Mouse (Mus musculus) Patski (cell line): ENCODE results near the gene Ube2i. TPM values are rescaled to one million over a fixed set of nuclear protein-coding genes. Genes with fewer than 3 reads are reported as not detected.
"Not testable (repeated sequence)": the region's sequence is repeated elsewhere in the genome, so short reads cannot be mapped to it uniquely, and the experiment has no call there.

ENCODE experiments used
- ATAC-seq: fragments of 100-300 bp; one replicate; pipeline ENCODE4 v1.8.0; 2021
- CTCF ChIA-PET: fragments of 350-600 bp; sonication (Branson Sonifier 250); formaldehyde crosslinking; loops from one replicate; lab custom pipeline; 2022; ENCODE audit warnings: inconsistent platforms; lab: Charles Lee
- POLR2A ChIA-PET: fragments of 350-600 bp; sonication (Branson Sonifier 250); formaldehyde crosslinking; loops from one replicate; lab custom pipeline; 2022; ENCODE audit warnings: antibody characterized with exemption, inconsistent platforms; lab: Charles Lee
- DNase-seq: peaks from one replicate; pipeline ENCODE4 v3.0.0-alpha.2; 2011; ENCODE audit warnings: low read depth, low spot score
- H3K27me3 ChIP-seq: fragments of 371-371 bp; one replicate; pipeline ENCODE4 v1.5.1; 2021
- CTCF ChIP-seq: fragments of 100-300 bp; IDR thresholded peaks from one replicate; pipeline ENCODE4 v1.5.1; 2021
- in situ Hi-C: fragments of 300-500 bp; cut with MboI; formaldehyde crosslinking; loops from 3 replicates; pipeline ENCODE4 v1.11.1; 2018; ENCODE audit warnings: low pct_unique_long_range_greater_than_20kb, mixed read lengths
- polyA plus RNA-seq: library from polyadenylated mRNA; unstranded; gene quantifications from one replicate; pipeline ENCODE4 v1.2.3, GENCODE M21; 2021

Ube2i gene
- polyA plus RNA-seq, 1 experiment from 2014 or later, result 437 TPM

- DNase-seq, result no peak
- no peak for ATAC-seq
- TF ChIP-seq CTCF, result no peak
- POLR2A ChIA-PET, result no interaction called here
- H3K27me3 ChIP-seq, result no peaks in the 10 kb centered on the region
- CTCF ChIA-PET, result interaction anchor here (1.0 kb wide), 1 partner anchor 12 kb away, joined by 3 read pairs; no protein-coding TSS in a partner anchor
- in situ Hi-C loops, result no loop called here
These were observed 19.3 kb downstream of the Ube2i start for GRCm38 (mm10) chr17:25255110-25255509.

- H3K27me3 ChIP-seq, result no peaks in the 10 kb centered on the region
- ChIA-PET POLR2A (interaction anchor here (0.8 kb wide), 1 partner anchor 10 kb away, joined by 3 read pairs; no protein-coding TSS in a partner anchor), CTCF (no interaction called here)
- in situ Hi-C loops, result no loop called here
- TF ChIP-seq CTCF, result no peak
- DNase-seq (no peak), ATAC-seq (no peak)
These were observed 20.7 kb downstream of the Ube2i start for GRCm38 (mm10) chr17:25253760-25254159.

GRCm38 (mm10) chr17:25252643-25253042 is 21.8 kb downstream of the Ube2i start:
- no peak for ATAC-seq
- POLR2A ChIA-PET, result no interaction called here
- CTCF ChIA-PET, result no interaction called here

GRCm38 (mm10) chr17:25250181-25250835 is 24.1 kb downstream of the Ube2i start:
- in situ Hi-C loops, result no loop called here
- TF ChIP-seq CTCF, result no peak
- ChIA-PET POLR2A (interaction anchor here (1.9 kb wide), 1 partner anchor 23 kb away, joined by 4 read pairs; no protein-coding TSS in a partner anchor), CTCF (no interaction called here)
- H3K27me3 ChIP-seq, result no peaks in the 10 kb centered on the region
- DNase-seq (no peak), ATAC-seq (no peak)

More at GRCm38 (mm10) chr17:25252643-25253042, 21.8 kb downstream of the Ube2i start:
- no peak for TF ChIP-seq CTCF
- in situ Hi-C loops, result no loop called here
- DNase-seq, result no peak
- no peaks in the 10 kb centered on the region for H3K27me3 ChIP-seq

GRCm38 (mm10) chr17:25248033-25248750 is 26.2 kb downstream of the Ube2i start:
- TF ChIP-seq CTCF, result no peak
- ChIA-PET POLR2A (interaction anchor here (0.6 to 2.7 kb wide), 4 partner anchors 11 to 66 kb away, joined by 3 to 11 read pairs (median 5); partner anchors contain the start of gene Ube2i), CTCF (interaction anchor here (0.9 to 1.3 kb wide), 2 partner anchors 8 to 24 kb away, joined by 3 to 5 read pairs; partner anchors contain the start of genes Gnptg and Tsr3)
- no peak for ATAC-seq
- in situ Hi-C loops, result no loop called here
- no peak for DNase-seq
- no peaks in the 10 kb centered on the region for H3K27me3 ChIP-seq

GRCm38 (mm10) chr17:25244239-25244638 is 30.2 kb downstream of the Ube2i start:
- no peak for ATAC-seq
- no peak for DNase-seq
- TF ChIP-seq CTCF, result no peak
- H3K27me3 ChIP-seq, result no peaks in the 10 kb centered on the region
- in situ Hi-C loops, result no loop called here
- CTCF ChIA-PET, result no interaction called here
- POLR2A ChIA-PET, result interaction anchor here (1.2 kb wide), 1 partner anchor 10 kb away, joined by 3 read pairs; no protein-coding TSS in a partner anchor

- no peak for TF ChIP-seq CTCF
- H3K27me3 ChIP-seq, result no peaks in the 10 kb centered on the region
- ChIA-PET POLR2A (interaction anchor here (1.2 kb wide), 1 partner anchor 11 kb away, joined by 3 read pairs; no protein-coding TSS in a partner anchor), CTCF (no interaction called here)
- ATAC-seq, result no peak
- in situ Hi-C loops, result no loop called here
- no peak for DNase-seq
These were observed 31.2 kb downstream of the Ube2i start for GRCm38 (mm10) chr17:25243131-25243780.

- ATAC-seq (peak; percentile 46), DNase-seq (no peak)
- TF ChIP-seq CTCF, result no peak
- POLR2A ChIA-PET, result interaction anchor here (0.8 to 2.0 kb wide), 2 partner anchors 28 to 33 kb away, joined by 3 to 6 read pairs; no protein-coding TSS in a partner anchor
- in situ Hi-C loops, result no loop called here
- CTCF ChIA-PET, result interaction anchor here (1.0 kb wide), 2 partner anchors 8 to 45 kb away, joined by 3 read pairs; no protein-coding TSS in a partner anchor
- no peaks in the 10 kb centered on the region for H3K27me3 ChIP-seq
These were observed 34.5 kb downstream of the Ube2i start, which contains the start of the genes Gnptg and Tsr3 for GRCm38 (mm10) chr17:25239695-25240636. TSS of gene Gnptg (minus strand) at chr17:25240124. TSS of gene Tsr3 (plus strand) at chr17:25240170.

GRCm38 (mm10) chr17:25235635-25236034 is 38.8 kb downstream of the Ube2i start:
- TF ChIP-seq CTCF, result no peak
- ATAC-seq (no peak), DNase-seq (no peak)
- POLR2A ChIA-PET, result interaction anchor here (1.3 kb wide), 1 partner anchor 37 kb away, joined by 3 read pairs; no protein-coding TSS in a partner anchor
- H3K27me3 ChIP-seq, result no peaks in the 10 kb centered on the region
- in situ Hi-C loops, result no loop called here
- CTCF ChIA-PET, result interaction anchor here (1.2 kb wide), 1 partner anchor 50 kb away, joined by 3 read pairs; no protein-coding TSS in a partner anchor

- CTCF ChIA-PET, H3K27me3 ChIP-seq, in situ Hi-C loops, DNase-seq, ATAC-seq: not testable (repeated sequence)
- POLR2A ChIA-PET, result interaction anchor here (0.9 kb wide), 1 partner anchor 15 kb away, joined by 3 read pairs; no protein-coding TSS in a partner anchor
These were observed 42.8 kb downstream of the Ube2i start for GRCm38 (mm10) chr17:25231621-25232020.
